Mouse (Mus musculus): ENCODE data around the gene Tmem107.

The Tmem107 gene

GRCm38 (mm10) chr11:69074776-69075069, 4.1 kb downstream of the Tmem107 start:
- no peak for DNase-seq (ENCODE audit: low spot score)

GRCm38 (mm10) chr11:69075764-69076479, 5.3 kb downstream of the Tmem107 start:
- DNase-seq (ENCODE audit: low spot score): no peak

- DNase-seq (ENCODE audit: low spot score): no peak
Observed at GRCm38 (mm10) chr11:69076572-69076971, 6.0 kb downstream of the Tmem107 start.

- DNase-seq (ENCODE audit: low spot score): no peak
Observed at GRCm38 (mm10) chr11:69077316-69077715, 6.7 kb downstream of the Tmem107 start.

GRCm38 (mm10) chr11:69078041-69078440, 7.4 kb downstream of the Tmem107 start:
- DNase-seq (ENCODE audit: low spot score): no peak

- peak; percentile 26 for DNase-seq (ENCODE audit: low spot score)
Observed at GRCm38 (mm10) chr11:69078805-69079438, 8.3 kb downstream of the Tmem107 start.

- DNase-seq (ENCODE audit: low spot score): no peak
Observed at GRCm38 (mm10) chr11:69080102-69080854, 9.7 kb downstream of the Tmem107 start.

GRCm38 (mm10) chr11:69080855-69081222, 10.2 kb downstream of the Tmem107 start:
- DNase-seq (ENCODE audit: low spot score): no peak

GRCm38 (mm10) chr11:69081613-69082012, 11.0 kb downstream of the Tmem107 start:
- DNase-seq (ENCODE audit: low spot score): no peak

- no peak for DNase-seq (ENCODE audit: low spot score)
Observed at GRCm38 (mm10) chr11:69085608-69086007, 15.0 kb downstream of the Tmem107 start.

- DNase-seq (ENCODE audit: low spot score): peak; percentile 32
Observed at GRCm38 (mm10) chr11:69086390-69086789, 15.8 kb downstream of the Tmem107 start.

- DNase-seq (ENCODE audit: low spot score): no peak
Observed at GRCm38 (mm10) chr11:69087082-69087481, 16.5 kb downstream of the Tmem107 start.

- DNase-seq (ENCODE audit: low spot score): no peak
Observed at GRCm38 (mm10) chr11:69087597-69087996, 17.0 kb downstream of the Tmem107 start.

- peak; percentile 95 for DNase-seq (ENCODE audit: low spot score)
Observed at GRCm38 (mm10) chr11:69088103-69088855, 17.7 kb downstream of the Tmem107 start, which contains the start of gene Vamp2. Gene Vamp2 (plus strand): TSS chr11:69088490.

GRCm38 (mm10) chr11:69088856-69089615, 18.4 kb downstream of the Tmem107 start:
- DNase-seq (ENCODE audit: low spot score): no peak

GRCm38 (mm10) chr11:69089616-69090290, 19.1 kb downstream of the Tmem107 start:
- no peak for DNase-seq (ENCODE audit: low spot score)

- no peak for DNase-seq (ENCODE audit: low spot score)
Observed at GRCm38 (mm10) chr11:69090367-69090766, 19.8 kb downstream of the Tmem107 start.

GRCm38 (mm10) chr11:69091566-69092385, 21.2 kb downstream of the Tmem107 start:
- no peak for DNase-seq (ENCODE audit: low spot score)

- DNase-seq (ENCODE audit: low spot score): peak; percentile 91
Observed at GRCm38 (mm10) chr11:69092386-69092751, 21.8 kb downstream of the Tmem107 start.

- DNase-seq (ENCODE audit: low spot score): no peak
Observed at GRCm38 (mm10) chr11:69092871-69093270, 22.3 kb downstream of the Tmem107 start.

All from layer of hippocampus, adult 11-12 months (tissue).